ENCODE assay signal across 13 mouse cellular contexts in the genomic region with DNA sequence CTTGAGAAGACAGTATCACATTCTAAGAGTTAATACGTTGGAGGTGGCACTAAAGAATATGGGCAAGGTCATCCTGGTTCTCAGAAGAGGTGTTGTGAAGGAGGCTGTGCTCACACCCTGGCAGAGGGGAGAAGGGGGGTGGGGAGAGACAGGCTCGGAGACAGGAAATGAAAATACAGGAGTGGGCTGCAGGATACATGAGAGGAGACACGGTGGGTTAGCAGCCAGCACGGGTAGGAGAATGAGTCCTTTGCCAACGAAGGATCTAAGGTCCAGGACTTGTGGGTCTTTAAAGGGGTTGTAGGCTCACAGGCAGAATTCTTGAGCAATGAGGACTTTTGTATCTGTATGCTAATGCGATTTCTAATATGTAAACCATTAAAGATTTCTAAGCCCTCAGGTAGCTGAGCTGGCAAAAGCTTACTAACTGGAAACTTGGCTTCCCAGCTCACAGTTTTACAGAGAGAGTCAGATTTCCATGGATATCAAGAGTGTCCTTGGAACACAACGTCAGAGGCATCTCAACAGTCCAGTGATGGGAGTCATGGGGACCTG. TPM values are rescaled to one million over a fixed set of nuclear protein-coding genes. Genes with fewer than 3 reads are reported as not detected.
DNase-seq lines count a peak whose midpoint lies in the region; ATAC-seq and TF ChIP-seq lines count a peak whose summit lies in the region.
"Had no signal": no experiment of that assay in that cellular context is flagged by ENCODE, and none has a peak within 500 bp of the region (broad histone marks: within the 10 kb centered on the region; RNA-seq: fewer than 3 reads in every experiment).

No protein-coding gene starts in this region.

- peak overlapping the region; percentile 65 for H3K27ac ChIP-seq in heart, embryonic 13.5 days (replicated peaks)
- no peak overlapping the region for H3K27ac ChIP-seq in lung, embryonic 15.5 days
- peak overlapping the region; percentile 97 for H3K27ac ChIP-seq in kidney, adult 2 months (ENCODE audit: insufficient read depth, low read depth, low read length)
- H3K27ac ChIP-seq in olfactory bulb, adult 2 months (ENCODE audit: insufficient read depth, low read depth, low read length) = 0 out of 2 replicates have a peak overlapping the region, but pooled peaks have one; percentile 29
- no peak overlapping the region for H3K27ac ChIP-seq in midbrain, embryonic 15.5 days
- no peak overlapping the region for H3K27ac ChIP-seq in forebrain, embryonic 10.5 days
- H3K27ac ChIP-seq: limb, embryonic 12.5 days; midbrain, embryonic 10.5 days; neural tube, embryonic 12.5 days; stomach, embryonic 15.5 days had no signal

- 0 out of 2 replicates have a peak overlapping the region, but pooled peaks have one; percentile 11 for H3K9ac ChIP-seq in heart, embryonic 13.5 days
- no peak overlapping the region for H3K9ac ChIP-seq in lung, embryonic 15.5 days
- no peak overlapping the region for H3K9ac ChIP-seq in midbrain, embryonic 15.5 days
- H3K9ac ChIP-seq: limb, embryonic 12.5 days; neural tube, embryonic 12.5 days; stomach, embryonic 15.5 days had no signal

- WGBS in heart, embryonic 13.5 days = 34% methylated on average over 7 of the region's 7 CpGs
- 20% methylated on average over 7 of the region's 7 CpGs for WGBS in lung, embryonic 15.5 days
- WGBS in kidney, adult 2 months = 14% methylated on average over 7 of the region's 7 CpGs
- 47% methylated on average over 7 of the region's 7 CpGs for WGBS in olfactory bulb, adult 2 months
- WGBS in midbrain, embryonic 15.5 days = 54% methylated on average over 7 of the region's 7 CpGs
- WGBS in forebrain, embryonic 10.5 days = 61% methylated on average over 7 of the region's 7 CpGs

- H3K4me1 ChIP-seq in heart, embryonic 13.5 days = peaks cover 30% of the 10 kb centered on the region
- peaks cover 23% of the 10 kb centered on the region for H3K4me1 ChIP-seq in lung, embryonic 15.5 days
- H3K4me1 ChIP-seq in kidney, adult 2 months (ENCODE audit: control insufficient read depth, insufficient read depth, low read length) = peaks cover 20% of the 10 kb centered on the region
- H3K4me1 ChIP-seq in olfactory bulb, adult 2 months (ENCODE audit: control insufficient read depth, insufficient read depth, low read length) = peaks cover 22% of the 10 kb centered on the region
- H3K4me1 ChIP-seq in midbrain, embryonic 15.5 days = peaks cover 16% of the 10 kb centered on the region; the same call in 1 of the 2 replicates
- peaks cover 53% of the 10 kb centered on the region for H3K4me1 ChIP-seq in forebrain, embryonic 10.5 days

- H3K36me3 ChIP-seq in heart, embryonic 13.5 days = no peaks in the 10 kb centered on the region
- H3K36me3 ChIP-seq in lung, embryonic 15.5 days = no peaks in the 10 kb centered on the region
- no peaks in the 10 kb centered on the region for H3K36me3 ChIP-seq in kidney, adult 2 months (ENCODE audit: control insufficient read depth, insufficient read depth, low read length)
- no peaks in the 10 kb centered on the region for H3K36me3 ChIP-seq in midbrain, embryonic 15.5 days (replicated peaks)
- no peaks in the 10 kb centered on the region for H3K36me3 ChIP-seq in forebrain, embryonic 10.5 days (replicated peaks)
- H3K36me3 ChIP-seq: limb, embryonic 12.5 days; midbrain, embryonic 10.5 days; neural tube, embryonic 12.5 days; stomach, embryonic 15.5 days had no signal

- no peak for DNase-seq in heart, adult 18-20 months
- no peak for DNase-seq in lung, postnatal 4 days
- peak; percentile 84 for DNase-seq in kidney, adult 2 months
- no peak for DNase-seq in forebrain, embryonic 10.5 days (ENCODE audit: extremely low spot score, low spot score)
- DNase-seq: cerebellum, adult 9-10 months had no signal

- 0 out of 2 replicates have a peak overlapping the region, but pooled peaks have one; percentile 77 for H3K4me3 ChIP-seq in heart, embryonic 13.5 days
- H3K4me3 ChIP-seq in lung, embryonic 15.5 days = no peak overlapping the region
- no peak overlapping the region for H3K4me3 ChIP-seq in kidney, adult 2 months (ENCODE audit: insufficient read depth, low read depth, low read length)
- peak overlapping the region; percentile 4; the same call in 1 of the 2 replicates for H3K4me3 ChIP-seq in olfactory bulb, adult 2 months (ENCODE audit: insufficient read depth, low read depth, low read length)
- H3K4me3 ChIP-seq in midbrain, embryonic 15.5 days = no peak overlapping the region
- no peak overlapping the region for H3K4me3 ChIP-seq in forebrain, embryonic 10.5 days
- H3K4me3 ChIP-seq: limb, embryonic 12.5 days; neural tube, embryonic 12.5 days; stomach, embryonic 15.5 days had no signal

- H3K9me3 ChIP-seq in heart, embryonic 13.5 days = no peaks in the 10 kb centered on the region
- no peaks in the 10 kb centered on the region for H3K9me3 ChIP-seq in lung, embryonic 15.5 days
- H3K9me3 ChIP-seq in midbrain, embryonic 15.5 days = no peaks in the 10 kb centered on the region
- no peaks in the 10 kb centered on the region for H3K9me3 ChIP-seq in forebrain, embryonic 10.5 days
- H3K9me3 ChIP-seq: limb, embryonic 12.5 days; midbrain, embryonic 10.5 days; neural tube, embryonic 12.5 days; stomach, embryonic 15.5 days had no signal

- TF ChIP-seq CTCF in kidney, adult 2 months (conservative IDR thresholded peaks at IDR 0.05; ENCODE audit: insufficient read depth, insufficient read length, low read depth, low read length) = no peak
- TF ChIP-seq CTCF in olfactory bulb, adult 2 months (IDR thresholded peaks at IDR 0.05; ENCODE audit: insufficient read depth, low read depth, low read length) = no peak

- peaks cover 16% of the 10 kb centered on the region for H3K27me3 ChIP-seq in heart, embryonic 13.5 days (replicated peaks)
- peaks cover 16% of the 10 kb centered on the region for H3K27me3 ChIP-seq in lung, embryonic 15.5 days
- no peaks in the 10 kb centered on the region for H3K27me3 ChIP-seq in kidney, adult 2 months (replicated peaks; ENCODE audit: control insufficient read depth, insufficient read depth, low read length)
- peaks cover 3% of the 10 kb centered on the region; the same call in 1 of the 2 replicates for H3K27me3 ChIP-seq in midbrain, embryonic 15.5 days (replicated peaks)
- peaks cover 48% of the 10 kb centered on the region for H3K27me3 ChIP-seq in forebrain, embryonic 10.5 days (ENCODE audit: poor library complexity, severe bottlenecking)

- no peak for ATAC-seq in heart, embryonic 13.5 days (ENCODE audit: extremely low read depth, insufficient number of reproducible peaks, low FRiP score, low TSS enrichment)
- ATAC-seq in lung, embryonic 15.5 days (ENCODE audit: borderline replicate concordance, extremely low read depth, low FRiP score, low TSS enrichment) = no peak
- ATAC-seq in midbrain, embryonic 15.5 days (replicated peaks) = no peak

- TF ChIP-seq POLR2A in kidney, adult 2 months (IDR thresholded peaks at IDR 0.05; ENCODE audit: low read depth, low read length) = no peak
- no peak for TF ChIP-seq POLR2A in olfactory bulb, adult 2 months (IDR thresholded peaks at IDR 0.05; ENCODE audit: insufficient read depth, low read depth, low read length)

- peak overlapping the region; percentile 94 for H3K4me2 ChIP-seq in heart, embryonic 13.5 days
- H3K4me2 ChIP-seq in lung, embryonic 15.5 days = peak overlapping the region; percentile 6; the same call in 1 of the 2 replicates
- no peak overlapping the region for H3K4me2 ChIP-seq in midbrain, embryonic 15.5 days
- H3K4me2 ChIP-seq: limb, embryonic 12.5 days; neural tube, embryonic 12.5 days; stomach, embryonic 15.5 days had no signal

RNA-seq across cellular contexts. Expression of a gene that starts 3.0 kb away (rescaled TPM):
- 30.2 and 34.9 TPM in 2 replicates for polyA plus RNA-seq in heart, embryonic 13.5 days (2015; fragmentation: Nextera tagmentation; extraction: Ambion mirVana)
- 10 to 100 TPM; 32.8 to 34.6 TPM for total RNA-seq in heart, adult 18-20 months (2021)
- 5.7 and 5.9 TPM in 2 replicates for polyA plus RNA-seq in lung, embryonic 15.5 days (2015; fragmentation: Nextera tagmentation; extraction: Ambion mirVana)
- polyA plus RNA-seq in kidney, adult 2 months (2012; rRNA removed) = 11.1 and 12.4 TPM in 2 replicates
- 137 TPM in 1 of 2 replicates, not detected in the other for polyA plus RNA-seq in olfactory bulb, adult 2 months (2012; ENCODE audit: insufficient read depth, insufficient read length, low replicate concordance, missing spikeins)
- polyA plus RNA-seq in midbrain, embryonic 15.5 days (2015; fragmentation: Nextera tagmentation; extraction: Ambion mirVana) = 8.2 and 8.4 TPM in 2 replicates
- polyA plus RNA-seq in forebrain, embryonic 10.5 days (2016; fragmentation: Nextera tagmentation; extraction: Ambion mirVana) = 3.5 and 3.8 TPM in 2 replicates

Comparison
In these comparisons a context has a peak if more than half of its experiments do, and no peak if none do; other contexts are left out.
1. H3K27ac ChIP-seq: peak in heart, embryonic 13.5 days (single experiment), kidney, adult 2 months (single experiment) and olfactory bulb, adult 2 months (single experiment); none in lung, embryonic 15.5 days (single experiment), midbrain, embryonic 15.5 days (single experiment) and forebrain, embryonic 10.5 days (single experiment).
2. H3K4me3 ChIP-seq: peak in heart, embryonic 13.5 days (single experiment) and olfactory bulb, adult 2 months (single experiment); none in lung, embryonic 15.5 days (single experiment), kidney, adult 2 months (single experiment), midbrain, embryonic 15.5 days (single experiment) and forebrain, embryonic 10.5 days (single experiment).